Mouse (Mus musculus) heart, embryonic 14.5 days (tissue): ENCODE measurements at regions not wholly inside any gene's neighbourhood (a gene's known extent, or its start where the extent isn't known, plus 50 kb on each side); places are given as distances from the start of the nearest gene placed in this dataset.

ENCODE experiments used
- ATAC-seq: fragments of 200-750 bp; cut with Nextera tagmentation; 2 replicates; pipeline ENCODE4 v1.8.0; 2017; ENCODE audit warnings: low read depth, moderate TSS enrichment; ENCODE audit not compliant: insufficient number of reproducible peaks, insufficient read depth, low FRiP score
- H3K27ac ChIP-seq, 2 experiments: fragments of 200-500 bp in 1 of 2; fragments of 300-500 bp in 1 of 2; sonication (generic) in 1 of 2; replicated peaks in 1 of 2; 2 replicates each; pipeline ENCODE4 v1.5.1; 2012 to 2014; ENCODE audit warnings: low read depth in 2 of 2, low read length in 2 of 2, control low read depth in 1 of 2, mild to moderate bottlenecking in 1 of 2, mixed read lengths in 1 of 2; ENCODE audit not compliant: control insufficient read depth in 1 of 2, insufficient read depth in 1 of 2
- H3K27me3 ChIP-seq: fragments of 300-500 bp; sonication (generic); 2 replicates; pipeline ENCODE4 v1.6.1; 2014; ENCODE audit warnings: mild to moderate bottlenecking, low read length, control low read depth; ENCODE audit not compliant: control insufficient read depth, insufficient read depth
- H3K36me3 ChIP-seq: fragments of 300-500 bp; sonication (generic); 2 replicates; pipeline ENCODE4 v1.6.1; 2014; ENCODE audit warnings: mild to moderate bottlenecking, control low read depth, low read length, mixed read lengths; ENCODE audit not compliant: control insufficient read depth, insufficient read depth
- H3K4me1 ChIP-seq, 2 experiments: fragments of 200-500 bp in 1 of 2; fragments of 300-500 bp in 1 of 2; sonication (generic) in 1 of 2; 2 replicates each; pipeline ENCODE4 v1.6.1; 2012 to 2014; ENCODE audit warnings: low read length in 2 of 2, control low read depth in 1 of 2, mixed read lengths in 1 of 2; ENCODE audit not compliant: control insufficient read depth in 2 of 2, insufficient read depth in 2 of 2
- H3K4me2 ChIP-seq: fragments of 300-500 bp; sonication (generic); 2 replicates; pipeline ENCODE4 v1.6.1; 2014; ENCODE audit warnings: mild to moderate bottlenecking, low read length
- H3K4me3 ChIP-seq, 2 experiments: fragments of 200-500 bp in 1 of 2; fragments of 300-500 bp in 1 of 2; sonication (generic) in 1 of 2; 2 replicates each; pipeline ENCODE4 v1.5.1; 2012 to 2014; ENCODE audit warnings: low read length in 2 of 2, mild to moderate bottlenecking in 2 of 2, control low read depth in 1 of 2, low read depth in 1 of 2, moderate library complexity in 1 of 2; ENCODE audit not compliant: control insufficient read depth in 1 of 2, insufficient read depth in 1 of 2
- H3K9ac ChIP-seq: fragments of 300-500 bp; sonication (generic); 2 replicates; pipeline ENCODE4 v1.6.1; 2014; ENCODE audit warnings: mild to moderate bottlenecking, low read length
- H3K9me3 ChIP-seq: fragments of 300-500 bp; sonication (generic); 2 replicates; pipeline ENCODE4 v1.6.1; 2016; ENCODE audit warnings: low read length, control low read depth; ENCODE audit not compliant: control insufficient read depth
- WGBS: fragments of 180-500 bp; shearing (Covaris S2); extraction: QIAGEN DNeasy Blood & Tissue Kit; methylation state at CpG from one replicate; pipeline ENCODE4 v1.1.7; 2014; 5-methylcytosine and 5-hydroxymethylcytosine counted together

DNA sequence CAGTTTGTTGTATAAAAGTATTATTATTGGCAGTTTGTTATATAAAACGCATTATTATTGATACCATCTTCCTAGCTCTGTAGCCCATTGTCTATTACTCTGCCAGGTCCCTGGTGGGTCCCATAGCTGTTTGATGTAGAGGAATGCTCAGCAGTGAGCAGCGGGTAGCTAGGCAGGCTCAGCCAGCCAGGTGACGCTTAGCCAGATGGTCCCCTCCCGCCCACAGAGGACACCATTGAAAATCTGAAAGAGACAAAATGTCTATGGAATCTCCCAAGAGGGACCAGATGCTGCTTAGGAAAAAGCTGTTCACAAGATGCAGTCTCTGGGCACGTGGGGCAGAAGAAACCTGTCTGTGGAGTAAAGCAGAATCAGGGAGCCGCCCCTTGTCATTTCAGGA, 526.5 kb upstream of the Btbd3 start:
- H3K27ac ChIP-seq = no peak overlapping the region
- ATAC-seq = no peak
- WGBS = 77% methylated on average over 6 of the region's 6 CpGs
- peaks cover 0 to 2% of the 10 kb centered on the region in 2 experiments; a peak in 3 of 4 replicates for H3K4me1 ChIP-seq
- no peak overlapping the region for H3K4me2 ChIP-seq
- H3K9me3 ChIP-seq = no peaks in the 10 kb centered on the region
- no peaks in the 10 kb centered on the region for H3K27me3 ChIP-seq
- H3K9ac ChIP-seq = no peak overlapping the region
- H3K4me3 ChIP-seq = no peak overlapping the region
- H3K36me3 ChIP-seq = no peaks in the 10 kb centered on the region

DNA sequence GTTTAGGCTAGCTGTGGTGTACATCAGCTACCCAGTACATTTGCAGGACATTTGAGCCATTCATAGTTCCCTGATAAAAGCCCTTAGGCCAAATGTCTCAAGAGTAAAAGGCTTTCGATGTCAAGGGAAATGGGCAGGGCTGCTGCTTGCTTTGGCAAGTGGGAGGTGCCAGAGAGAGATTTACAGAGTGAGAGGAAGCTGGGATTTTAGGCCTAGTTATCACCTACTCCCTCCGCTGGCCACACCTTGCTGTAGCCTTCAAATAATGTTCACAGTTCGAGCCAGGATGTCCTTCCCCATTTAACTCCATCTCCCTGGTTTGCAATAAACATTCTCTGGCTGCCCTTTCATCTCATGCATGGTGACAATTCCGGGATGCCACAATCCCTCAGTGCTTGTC, 527.2 kb upstream of the Btbd3 start:
- Histone ChIP-seq H3K27ac (no peak overlapping the region), H3K4me1 (peaks cover 0 to 2% of the 10 kb centered on the region in 2 experiments; a peak in 3 of 4 replicates), H3K36me3 (no peaks in the 10 kb centered on the region), H3K27me3 (no peaks in the 10 kb centered on the region), H3K4me2 (no peak overlapping the region), H3K9ac (no peak overlapping the region), H3K9me3 (no peaks in the 10 kb centered on the region), H3K4me3 (no peak overlapping the region)
- no peak for ATAC-seq
- 19% methylated on average over 4 of the region's 4 CpGs for WGBS

DNA sequence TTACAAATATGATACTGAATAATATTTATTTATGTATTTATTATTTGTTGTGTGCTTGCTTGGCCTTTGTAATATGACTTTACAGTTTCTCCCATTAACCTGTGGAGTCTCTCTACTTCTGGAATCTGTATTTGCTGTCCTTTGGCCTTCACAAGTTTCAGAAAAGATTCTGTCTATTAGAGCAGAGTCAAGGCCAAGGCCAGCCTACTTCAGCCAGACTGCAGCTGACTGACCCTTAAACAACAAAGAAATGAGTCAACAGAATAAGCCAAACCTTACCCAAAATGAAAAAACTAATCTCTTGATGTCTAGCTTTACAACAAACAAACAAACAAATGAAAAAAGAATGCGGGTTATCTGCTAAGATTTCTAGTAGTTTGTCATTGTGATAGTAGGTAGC, 532.7 kb upstream of the Btbd3 start:
- H3K4me1 ChIP-seq = peaks cover 2 to 3% of the 10 kb centered on the region in 2 experiments; a peak in 2 of 4 replicates
- H3K27ac ChIP-seq = no peak overlapping the region
- no peaks in the 10 kb centered on the region for H3K9me3 ChIP-seq
- H3K9ac ChIP-seq = no peak overlapping the region
- H3K36me3 ChIP-seq = no peaks in the 10 kb centered on the region
- H3K27me3 ChIP-seq = no peaks in the 10 kb centered on the region
- WGBS = 86% methylated on average over 1 of the region's 1 CpGs
- H3K4me2 ChIP-seq = no peak overlapping the region
- no peak overlapping the region for H3K4me3 ChIP-seq
- no peak for ATAC-seq

DNA sequence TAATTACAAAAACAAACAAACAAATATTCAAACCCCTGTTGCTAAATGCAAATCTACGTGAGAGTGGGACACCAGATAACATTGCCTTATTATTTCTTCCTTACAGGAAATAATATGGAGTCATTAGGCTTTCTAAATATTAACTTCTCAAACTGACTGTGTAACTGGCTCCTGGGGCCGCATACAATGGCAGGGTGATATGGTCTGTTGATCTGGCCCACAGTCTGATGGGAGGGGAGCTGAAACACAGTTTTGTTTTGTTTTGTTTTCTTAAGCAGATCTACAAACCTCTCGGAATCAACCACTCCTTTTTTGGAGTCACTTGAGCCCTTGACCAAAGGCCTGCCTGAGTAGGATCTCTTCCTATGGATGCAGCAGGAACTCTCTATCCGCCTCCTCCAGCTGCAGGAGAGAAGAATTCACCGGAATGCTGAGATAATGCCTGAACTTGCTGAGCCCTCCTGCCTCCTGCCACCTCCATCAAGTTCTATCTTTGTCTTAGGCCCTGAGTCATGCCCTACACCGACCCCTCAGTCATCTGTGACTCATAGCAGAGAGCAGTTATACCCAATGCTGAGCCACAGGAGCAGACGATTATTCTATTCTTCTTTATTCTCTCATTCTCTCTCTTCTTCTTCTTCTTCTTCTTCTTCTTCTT, 534.5 kb upstream of the Btbd3 start:
- no peak for ATAC-seq
- Histone ChIP-seq H3K36me3 (no peaks in the 10 kb centered on the region), H3K4me3 (no peak overlapping the region)

DNA sequence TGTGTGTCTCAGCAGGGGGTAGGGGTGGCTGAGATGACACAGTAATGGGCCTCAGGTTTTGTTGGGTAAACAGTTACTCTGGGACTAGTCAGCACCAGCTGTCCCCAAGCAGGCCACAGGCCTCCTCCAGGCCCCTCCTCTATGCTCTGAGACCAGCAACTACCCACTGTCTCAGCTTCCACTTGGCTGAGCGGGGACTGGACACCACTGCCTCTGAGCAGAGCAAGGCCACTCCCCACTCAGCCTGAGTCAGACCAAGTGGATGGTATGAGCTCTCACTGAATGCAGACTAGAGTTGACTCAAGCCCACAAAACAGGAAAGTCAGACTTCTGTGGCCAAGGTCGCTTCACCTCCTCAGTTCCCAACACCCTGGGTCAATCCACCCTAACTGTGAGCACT, 540.5 kb upstream of the Btbd3 start:
- no peak overlapping the region for H3K27ac ChIP-seq

More for the DNA sequence above, 534.5 kb upstream of the Btbd3 start:
- no peak overlapping the region for H3K4me2 ChIP-seq
- H3K9ac ChIP-seq = no peak overlapping the region
- H3K9me3 ChIP-seq = no peaks in the 10 kb centered on the region
- 37% methylated on average over 7 of the region's 7 CpGs for WGBS
- no peaks in the 10 kb centered on the region for H3K27me3 ChIP-seq
- H3K27ac ChIP-seq = no peak overlapping the region
- H3K4me1 ChIP-seq = peaks cover 2 to 3% of the 10 kb centered on the region in 2 experiments; a peak in 2 of 4 replicates

DNA sequence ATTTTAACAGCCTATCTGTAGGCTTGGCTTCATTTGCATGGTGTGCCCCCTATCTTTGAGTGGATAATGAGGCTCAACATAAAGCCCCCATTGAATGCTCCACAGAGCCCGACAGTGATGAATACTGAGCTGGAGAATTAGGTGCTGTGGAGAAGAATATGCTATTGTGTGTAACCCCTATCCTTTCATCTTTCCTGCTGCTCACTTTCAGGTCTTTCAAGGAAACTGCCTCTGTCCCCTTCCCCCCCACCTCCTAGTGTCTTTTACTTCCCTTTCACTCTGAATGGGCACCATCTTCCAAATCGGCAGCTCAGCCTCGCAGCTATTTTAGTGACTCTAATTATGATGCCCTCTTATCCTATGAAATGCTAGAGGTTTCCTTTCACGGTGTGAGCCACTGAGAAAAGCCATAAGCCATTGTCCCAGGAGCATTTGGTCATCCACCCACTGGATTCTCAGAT, 549.8 kb upstream of the Btbd3 start:
- Histone ChIP-seq H3K4me1 (peaks cover 7 to 10% of the 10 kb centered on the region in 2 experiments), H3K4me2 (peak overlapping the region; percentile 57), H3K9me3 (no peaks in the 10 kb centered on the region), H3K27me3 (no peaks in the 10 kb centered on the region), H3K36me3 (no peaks in the 10 kb centered on the region), H3K4me3 (peak overlapping the region in 1 of 2 experiments; percentile 19; a peak in 2 of 4 replicates), H3K27ac (no peak overlapping the region; a peak in 1 of 4 replicates), H3K9ac (no peak overlapping the region)
- no peak for ATAC-seq
- 6% methylated on average over 4 of the region's 4 CpGs for WGBS

More for the DNA sequence above, 540.5 kb upstream of the Btbd3 start:
- Histone ChIP-seq H3K4me3 (no peak overlapping the region), H3K4me1 (no peaks in the 10 kb centered on the region), H3K9me3 (no peaks in the 10 kb centered on the region), H3K4me2 (no peak overlapping the region), H3K27me3 (no peaks in the 10 kb centered on the region), H3K36me3 (no peaks in the 10 kb centered on the region), H3K9ac (no peak overlapping the region)
- 75% methylated on average over 2 of the region's 2 CpGs for WGBS
- no peak for ATAC-seq

DNA sequence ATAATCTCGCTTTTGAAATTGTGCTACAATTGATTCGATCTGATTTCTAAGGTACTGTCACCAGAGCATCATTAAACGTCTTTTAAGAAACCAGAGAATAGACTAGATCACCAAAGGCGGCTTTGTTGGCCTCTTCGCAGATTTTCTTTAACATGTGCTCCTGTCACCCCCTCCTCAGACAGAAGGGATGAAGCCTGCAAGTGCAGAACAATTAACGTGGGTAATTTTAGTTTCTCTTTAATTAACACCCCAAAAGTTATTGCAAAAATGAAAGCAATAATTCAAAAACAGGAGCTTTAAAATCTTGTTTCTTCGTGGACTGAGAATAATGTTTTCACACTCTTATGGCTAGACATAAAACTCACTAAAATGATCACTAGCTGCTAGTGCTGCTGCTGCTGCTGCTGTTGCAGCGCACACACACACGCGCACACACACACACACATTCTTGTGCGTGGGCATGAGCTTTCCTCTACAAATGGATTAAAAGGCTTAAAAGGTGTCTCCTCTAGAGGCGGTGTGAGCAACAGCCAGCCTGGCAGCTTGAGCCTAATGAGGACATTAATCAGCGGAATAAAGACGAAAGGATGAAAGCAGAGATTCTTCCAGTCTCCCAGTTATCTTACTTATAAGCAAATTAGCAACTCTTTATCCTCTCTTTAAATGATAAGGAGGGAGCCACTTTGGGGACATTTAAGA, 550.5 kb upstream of the Btbd3 start:
- Histone ChIP-seq H3K27ac (no peak overlapping the region), H3K27me3 (no peaks in the 10 kb centered on the region), H3K9me3 (no peaks in the 10 kb centered on the region), H3K36me3 (no peaks in the 10 kb centered on the region), H3K4me1 (peaks cover 7 to 10% of the 10 kb centered on the region in 2 experiments), H3K4me2 (peak overlapping the region; percentile 57), H3K9ac (no peak overlapping the region; the same call in 1 of the 2 replicates), H3K4me3 (peak overlapping the region in 1 of 2 experiments; percentile 19; a peak in 2 of 4 replicates)
- WGBS = 47% methylated on average over 14 of the region's 14 CpGs
- no peak for ATAC-seq
